Mouse (Mus musculus) ES-Bruce4 (cell line): ENCODE results near the gene Ogdhl. TPM values are rescaled to one million over a fixed set of nuclear protein-coding genes. Genes with fewer than 3 reads are reported as not detected.

Source experiments
- H3K27ac ChIP-seq: 2 replicates; pipeline ENCODE4 v1.5.1; 2012; ENCODE audit warnings: low read length, inconsistent platforms; ENCODE audit not compliant: insufficient read depth
- H3K27me3 ChIP-seq: 2 replicates; pipeline ENCODE4 v1.6.1; 2012; ENCODE audit warnings: mild to moderate bottlenecking, low read length, inconsistent platforms; ENCODE audit not compliant: control insufficient read depth, poor library complexity, insufficient read depth, severe bottlenecking
- H3K36me3 ChIP-seq: 2 replicates; pipeline ENCODE4 v1.6.1; 2012; ENCODE audit warnings: inconsistent platforms, mild to moderate bottlenecking, low read length, moderate library complexity; ENCODE audit not compliant: control insufficient read depth, poor library complexity, insufficient read depth, severe bottlenecking
- H3K4me1 ChIP-seq: one replicate; pipeline ENCODE4 v1.8.1; 2011; ENCODE audit warnings: low read length; ENCODE audit not compliant: control insufficient read depth, insufficient read depth
- H3K4me3 ChIP-seq: 2 replicates; pipeline ENCODE4 v1.5.1; 2011; ENCODE audit warnings: low read depth, mild to moderate bottlenecking, low read length
- H3K9ac ChIP-seq: 2 replicates; pipeline ENCODE4 v1.6.1; 2012; ENCODE audit warnings: low read depth, mild to moderate bottlenecking, inconsistent platforms; ENCODE audit not compliant: poor library complexity, severe bottlenecking
- H3K9me3 ChIP-seq: replicated peaks from 2 replicates; pipeline ENCODE4 v1.6.1; 2012; ENCODE audit warnings: mild to moderate bottlenecking, low read length, inconsistent platforms; ENCODE audit not compliant: control insufficient read depth, poor library complexity, insufficient read depth, severe bottlenecking
- CTCF ChIP-seq: IDR thresholded peaks from one replicate; pipeline ENCODE4 v1.8.1; 2011; ENCODE audit warnings: low read depth, low read length
- EP300 ChIP-seq: IDR thresholded peaks from 2 replicates; pipeline ENCODE4 v1.6.1; 2011; ENCODE audit warnings: low read depth, low read length; ENCODE audit not compliant: insufficient read depth
- POLR2A ChIP-seq: IDR thresholded peaks from one replicate; pipeline ENCODE4 v1.8.1; 2011; ENCODE audit warnings: low read length; ENCODE audit not compliant: insufficient read depth
- polyA plus RNA-seq: library from polyadenylated mRNA; stranded (reverse); fragments of >200 nt; gene quantifications from 2 replicates; pipeline ENCODE4 v1.2.4, GENCODE M21; 2011; ENCODE audit warnings: low read depth; ENCODE audit not compliant: missing spikeins, insufficient read depth, insufficient read length

Ogdhl gene
- polyA plus RNA-seq, 1 experiment = 93.8 TPM

- no peak overlapping the region for H3K9ac ChIP-seq
- TF ChIP-seq POLR2A = no peak
- no peaks in the 10 kb centered on the region for H3K9me3 ChIP-seq
- no peaks in the 10 kb centered on the region for H3K27me3 ChIP-seq
- H3K36me3 ChIP-seq = no peaks in the 10 kb centered on the region
- no peak overlapping the region for H3K27ac ChIP-seq
- no peak overlapping the region for H3K4me3 ChIP-seq
- H3K4me1 ChIP-seq = no peaks in the 10 kb centered on the region
Observed at GRCm38 (mm10) chr14:32369756-32370155, 47.9 kb downstream of the Ogdhl start.

GRCm38 (mm10) chr14:32372510-32372909 lies 50.7 kb downstream of the Ogdhl start:
- no peak overlapping the region for H3K9ac ChIP-seq
- no peak overlapping the region for H3K27ac ChIP-seq
- no peaks in the 10 kb centered on the region for H3K36me3 ChIP-seq
- H3K4me3 ChIP-seq = no peak overlapping the region
- TF ChIP-seq CTCF (no peak), POLR2A (no peak), EP300 (no peak)
- H3K9me3 ChIP-seq = no peaks in the 10 kb centered on the region
- H3K4me1 ChIP-seq = no peaks in the 10 kb centered on the region
- no peaks in the 10 kb centered on the region for H3K27me3 ChIP-seq

GRCm38 (mm10) chr14:32379395-32380098 lies 57.7 kb downstream of the Ogdhl start:
- Histone ChIP-seq H3K4me3 (no peak overlapping the region), H3K9ac (no peak overlapping the region), H3K27ac (no peak overlapping the region), H3K36me3 (no peaks in the 10 kb centered on the region), H3K27me3 (no peaks in the 10 kb centered on the region), H3K9me3 (no peaks in the 10 kb centered on the region), H3K4me1 (peaks cover 1% of the 10 kb centered on the region)
- TF ChIP-seq POLR2A = no peak
- no peak for TF ChIP-seq EP300
- TF ChIP-seq CTCF = no peak

DNA sequence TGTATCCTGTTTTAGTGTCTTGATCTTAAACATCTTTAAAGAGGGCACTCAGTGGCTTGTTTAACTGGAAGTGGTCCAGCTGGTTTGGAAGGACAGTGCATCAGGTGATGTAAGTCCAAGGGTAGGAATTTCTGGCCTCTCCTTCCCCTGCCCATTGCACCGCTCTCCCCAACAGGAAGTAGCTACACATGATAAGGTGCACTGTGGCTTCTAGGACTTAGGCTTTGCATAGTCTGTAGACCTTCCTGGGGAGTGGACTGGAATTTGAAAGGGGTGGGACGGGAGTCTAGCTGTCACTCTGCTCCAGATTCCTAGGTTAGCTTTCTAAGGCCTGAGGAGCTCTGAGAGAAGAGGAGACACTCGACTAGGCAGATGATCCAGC lies 58.3 kb downstream of the Ogdhl start:
- no peak overlapping the region for H3K4me3 ChIP-seq
- no peaks in the 10 kb centered on the region for H3K9me3 ChIP-seq
- H3K36me3 ChIP-seq = no peaks in the 10 kb centered on the region
- TF ChIP-seq EP300 (no peak), CTCF (no peak), POLR2A (no peak)
- no peaks in the 10 kb centered on the region for H3K27me3 ChIP-seq
- no peak overlapping the region for H3K9ac ChIP-seq
- peaks cover 1% of the 10 kb centered on the region for H3K4me1 ChIP-seq
- H3K27ac ChIP-seq = no peak overlapping the region

DNA sequence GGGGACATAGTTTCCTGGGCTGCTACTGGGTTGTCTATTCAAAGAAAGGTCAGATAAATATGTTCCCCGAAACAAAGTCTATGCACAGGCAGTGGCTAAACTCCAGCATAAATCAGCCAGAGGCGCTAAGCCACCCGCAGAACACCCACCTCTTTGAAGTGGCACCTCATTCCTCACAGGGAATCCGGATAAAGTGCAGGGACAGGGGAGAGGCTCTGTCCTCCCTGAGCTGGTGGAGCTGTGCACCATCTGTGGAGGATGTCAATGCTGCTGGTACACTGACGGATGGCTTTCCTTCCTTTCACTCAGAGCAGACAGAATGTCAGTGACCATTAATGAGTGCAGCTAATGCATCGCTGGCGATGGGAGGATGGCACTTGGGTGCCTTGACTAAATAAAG lies 59.2 kb downstream of the Ogdhl start:
- Histone ChIP-seq H3K36me3 (no peaks in the 10 kb centered on the region), H3K9ac (no peak overlapping the region), H3K27ac (no peak overlapping the region), H3K27me3 (no peaks in the 10 kb centered on the region), H3K4me1 (peaks cover 1% of the 10 kb centered on the region), H3K4me3 (no peak overlapping the region), H3K9me3 (no peaks in the 10 kb centered on the region)
- TF ChIP-seq CTCF (no peak), POLR2A (no peak), EP300 (no peak)

GRCm38 (mm10) chr14:32381619-32382018 lies 59.8 kb downstream of the Ogdhl start:
- H3K27me3 ChIP-seq = no peaks in the 10 kb centered on the region

More at GRCm38 (mm10) chr14:32381619-32382018, 59.8 kb downstream of the Ogdhl start:
- Histone ChIP-seq H3K36me3 (no peaks in the 10 kb centered on the region), H3K4me1 (peaks cover 1% of the 10 kb centered on the region), H3K9me3 (no peaks in the 10 kb centered on the region), H3K4me3 (no peak overlapping the region), H3K9ac (no peak overlapping the region), H3K27ac (no peak overlapping the region)
- TF ChIP-seq POLR2A (no peak), CTCF (no peak), EP300 (no peak)
